Mouse (Mus musculus) hindbrain, embryonic 15.5 days (tissue): ENCODE data around the gene Usp13. TPM values are rescaled to one million over a fixed set of nuclear protein-coding genes. Genes with fewer than 3 reads are reported as not detected.
A peak's percentile ranks its signal among the peaks of the same experiment; 100 is the strongest.

Experiments
- ATAC-seq: fragments of 200-750 bp; cut with Nextera tagmentation; 2 replicates; pipeline ENCODE4 v1.8.0; 2017; ENCODE audit warnings: low read depth, moderate number of reproducible peaks, moderate TSS enrichment; ENCODE audit not compliant: low FRiP score
- H3K27ac ChIP-seq: fragments of 300-500 bp; sonication (generic); replicated peaks from 2 replicates; pipeline ENCODE4 v1.5.1; 2015; ENCODE audit warnings: mild to moderate bottlenecking, inconsistent platforms
- H3K27me3 ChIP-seq: fragments of 300-500 bp; sonication (generic); 2 replicates; pipeline ENCODE4 v1.6.1; 2015; ENCODE audit warnings: control low read depth, inconsistent platforms
- H3K36me3 ChIP-seq: fragments of 300-500 bp; sonication (generic); 2 replicates; pipeline ENCODE4 v1.6.1; 2015; ENCODE audit warnings: control low read depth, inconsistent platforms
- H3K4me1 ChIP-seq: fragments of 300-500 bp; sonication (generic); replicated peaks from 2 replicates; pipeline ENCODE4 v1.6.1; 2015; ENCODE audit warnings: control low read depth, inconsistent platforms
- H3K4me2 ChIP-seq: fragments of 300-500 bp; sonication (generic); 2 replicates; pipeline ENCODE4 v1.6.1; 2015; ENCODE audit warnings: moderate library complexity, mild to moderate bottlenecking, inconsistent platforms
- H3K4me3 ChIP-seq: fragments of 300-500 bp; sonication (generic); 2 replicates; pipeline ENCODE4 v1.5.1; 2015; ENCODE audit warnings: mild to moderate bottlenecking, inconsistent platforms
- H3K9ac ChIP-seq: fragments of 300-500 bp; sonication (generic); 2 replicates; pipeline ENCODE4 v1.6.1; 2015; ENCODE audit warnings: inconsistent platforms
- H3K9me3 ChIP-seq: fragments of 300-500 bp; sonication (generic); 2 replicates; pipeline ENCODE4 v1.6.1; 2016; ENCODE audit warnings: control low read depth, inconsistent platforms
- WGBS: fragments of 180-500 bp; shearing (Covaris S2); methylation state at CpG from one replicate; pipeline ENCODE4 v1.1.7; 2015; 5-methylcytosine and 5-hydroxymethylcytosine counted together
- polyA plus RNA-seq: library from polyadenylated mRNA; unstranded; fragments of >200 nt; fragmentation: Nextera tagmentation; extraction: Ambion mirVana; gene quantifications from 2 replicates; pipeline ENCODE4 v1.2.1, GENCODE M21; 2015

The Usp13 gene
- polyA plus RNA-seq, result 15.1 and 17.4 TPM in 2 replicates

GRCm38 (mm10) chr3:32817357-32818326, at the start of gene Usp13:
TSS of gene Usp13 (plus strand) at chr3:32817546.
- under 1% methylated on average over 81 of the region's 84 CpGs for WGBS
- Histone ChIP-seq H3K36me3 (no peaks in the 10 kb centered on the region), H3K4me1 (peaks cover 16% of the 10 kb centered on the region), H3K9me3 (no peaks in the 10 kb centered on the region), H3K27me3 (no peaks in the 10 kb centered on the region), H3K4me2 (peak within 1 kb of the TSS; percentile 73), H3K4me3 (peak within 1 kb of the TSS; percentile 92), H3K9ac (peak within 1 kb of the TSS; percentile 89), H3K27ac (peak within 1 kb of the TSS; percentile 94)
- ATAC-seq, result peak; percentile 87

- no peak overlapping the region for H3K27ac ChIP-seq
- H3K9me3 ChIP-seq, result no peaks in the 10 kb centered on the region
- no peak overlapping the region for H3K4me2 ChIP-seq
- no peak overlapping the region for H3K4me3 ChIP-seq
- H3K4me1 ChIP-seq, result no peaks in the 10 kb centered on the region
- no peak overlapping the region for H3K9ac ChIP-seq
- no peaks in the 10 kb centered on the region for H3K27me3 ChIP-seq
- WGBS, result 80% methylated on average over 2 of the region's 2 CpGs
- no peaks in the 10 kb centered on the region for H3K36me3 ChIP-seq
- ATAC-seq, result no peak
Measured at GRCm38 (mm10) chr3:32770781-32771180, 46.6 kb upstream of the Usp13 start.

GRCm38 (mm10) chr3:32817001-32817356, 367 bp upstream of the Usp13 start:
- no peaks in the 10 kb centered on the region for H3K9me3 ChIP-seq
- ATAC-seq, result peak; percentile 61
- peak overlapping the region; percentile 92 for H3K4me3 ChIP-seq
- H3K36me3 ChIP-seq, result no peaks in the 10 kb centered on the region
- H3K9ac ChIP-seq, result peak overlapping the region; percentile 89
- H3K4me1 ChIP-seq, result peaks cover 16% of the 10 kb centered on the region
- H3K27me3 ChIP-seq, result no peaks in the 10 kb centered on the region
- WGBS, result 2% methylated on average over 9 of the region's 9 CpGs
- peak overlapping the region; percentile 73 for H3K4me2 ChIP-seq
- peak overlapping the region; percentile 94 for H3K27ac ChIP-seq

- Histone ChIP-seq H3K27me3 (no peaks in the 10 kb centered on the region), H3K4me1 (peaks cover 20% of the 10 kb centered on the region), H3K9ac (peak overlapping the region; percentile 89), H3K27ac (no peak overlapping the region; the same call in 1 of the 2 replicates), H3K4me2 (peak overlapping the region; percentile 73), H3K4me3 (peak overlapping the region; percentile 92), H3K36me3 (no peaks in the 10 kb centered on the region), H3K9me3 (no peaks in the 10 kb centered on the region)
- no peak for ATAC-seq
- 6% methylated on average over 12 of the region's 12 CpGs for WGBS
Measured at GRCm38 (mm10) chr3:32818327-32818900, 1.1 kb downstream of the Usp13 start.

GRCm38 (mm10) chr3:32822620-32823019, 5.3 kb downstream of the Usp13 start:
- H3K4me3 ChIP-seq, result no peak overlapping the region
- no peaks in the 10 kb centered on the region for H3K27me3 ChIP-seq
- no peaks in the 10 kb centered on the region for H3K36me3 ChIP-seq
- no peak overlapping the region for H3K27ac ChIP-seq
- no peak overlapping the region for H3K4me2 ChIP-seq
- H3K9ac ChIP-seq, result no peak overlapping the region
- no peaks in the 10 kb centered on the region for H3K9me3 ChIP-seq
- peaks cover 15% of the 10 kb centered on the region for H3K4me1 ChIP-seq
- ATAC-seq, result no peak
- 69% methylated on average over 3 of the region's 3 CpGs for WGBS

- WGBS, result 92% methylated on average over 5 of the region's 5 CpGs
- Histone ChIP-seq H3K4me2 (no peak overlapping the region), H3K4me3 (no peak overlapping the region), H3K4me1 (0 out of 2 replicates have a peak, but pooled peaks cover 4% of the 10 kb centered on the region), H3K9me3 (no peaks in the 10 kb centered on the region), H3K36me3 (no peaks in the 10 kb centered on the region), H3K9ac (no peak overlapping the region), H3K27ac (no peak overlapping the region), H3K27me3 (no peaks in the 10 kb centered on the region)
- ATAC-seq, result no peak
Measured at GRCm38 (mm10) chr3:32824923-32825322, 7.6 kb downstream of the Usp13 start.

GRCm38 (mm10) chr3:32825964-32826479, 8.7 kb downstream of the Usp13 start:
- WGBS, result 91% methylated on average over 3 of the region's 3 CpGs
- Histone ChIP-seq H3K4me2 (no peak overlapping the region), H3K27ac (no peak overlapping the region), H3K4me3 (no peak overlapping the region), H3K27me3 (no peaks in the 10 kb centered on the region), H3K9ac (no peak overlapping the region), H3K9me3 (no peaks in the 10 kb centered on the region), H3K4me1 (0 out of 2 replicates have a peak, but pooled peaks cover 4% of the 10 kb centered on the region), H3K36me3 (no peaks in the 10 kb centered on the region)
- ATAC-seq, result no peak

- peak; percentile 65 for ATAC-seq
- Histone ChIP-seq H3K4me3 (no peak overlapping the region), H3K4me1 (0 out of 2 replicates have a peak, but pooled peaks cover 4% of the 10 kb centered on the region), H3K27me3 (no peaks in the 10 kb centered on the region), H3K9ac (no peak overlapping the region), H3K4me2 (no peak overlapping the region), H3K27ac (no peak overlapping the region), H3K36me3 (no peaks in the 10 kb centered on the region), H3K9me3 (no peaks in the 10 kb centered on the region)
- 58% methylated on average over 6 of the region's 6 CpGs for WGBS
Measured at GRCm38 (mm10) chr3:32826701-32827100, 9.4 kb downstream of the Usp13 start.

GRCm38 (mm10) chr3:32833871-32834270, 16.5 kb downstream of the Usp13 start:
- no peak for ATAC-seq
- Histone ChIP-seq H3K4me3 (no peak overlapping the region), H3K9me3 (no peaks in the 10 kb centered on the region), H3K36me3 (peaks cover 4% of the 10 kb centered on the region; the same call in 1 of the 2 replicates), H3K4me2 (no peak overlapping the region), H3K27ac (no peak overlapping the region), H3K9ac (no peak overlapping the region), H3K27me3 (no peaks in the 10 kb centered on the region), H3K4me1 (no peaks in the 10 kb centered on the region)
- WGBS, result 65% methylated on average over 2 of the region's 2 CpGs

- Histone ChIP-seq H3K27ac (no peak overlapping the region), H3K4me2 (no peak overlapping the region), H3K9me3 (no peaks in the 10 kb centered on the region), H3K27me3 (no peaks in the 10 kb centered on the region), H3K9ac (no peak overlapping the region), H3K36me3 (peaks cover 13% of the 10 kb centered on the region), H3K4me3 (no peak overlapping the region), H3K4me1 (no peaks in the 10 kb centered on the region)
- no peak for ATAC-seq
- 90% methylated on average over 7 of the region's 7 CpGs for WGBS
Measured at GRCm38 (mm10) chr3:32837847-32838246, 20.5 kb downstream of the Usp13 start.

- Histone ChIP-seq H3K27ac (no peak overlapping the region), H3K4me2 (no peak overlapping the region), H3K4me1 (no peaks in the 10 kb centered on the region), H3K4me3 (no peak overlapping the region), H3K9ac (no peak overlapping the region), H3K36me3 (no peaks in the 10 kb centered on the region), H3K9me3 (no peaks in the 10 kb centered on the region), H3K27me3 (no peaks in the 10 kb centered on the region)
- 90% methylated on average over 16 of the region's 16 CpGs for WGBS
- ATAC-seq, result no peak
Measured at GRCm38 (mm10) chr3:32856362-32857107, 39.2 kb downstream of the Usp13 start.
